Mouse (Mus musculus) kidney, embryonic 16.5 days (tissue): ENCODE results near the gene Gm13889. TPM values are rescaled to one million over a fixed set of nuclear protein-coding genes. Genes with fewer than 3 reads are reported as not detected.

Source experiments
- ATAC-seq: fragments of 200-750 bp; cut with Nextera tagmentation; 2 replicates; pipeline ENCODE4 v1.8.0; 2017; ENCODE audit warnings: moderate TSS enrichment; ENCODE audit not compliant: low FRiP score, low TSS enrichment
- H3K27ac ChIP-seq: fragments of 300-500 bp; sonication (generic); 2 replicates; pipeline ENCODE4 v1.5.1; 2014; ENCODE audit warnings: low read length
- H3K27me3 ChIP-seq: fragments of 300-500 bp; sonication (generic); 2 replicates; pipeline ENCODE4 v1.6.1; 2014; ENCODE audit warnings: low read length, control low read depth, mixed read lengths; ENCODE audit not compliant: insufficient read depth
- H3K36me3 ChIP-seq: fragments of 300-500 bp; sonication (generic); 2 replicates; pipeline ENCODE4 v1.6.1; 2014; ENCODE audit warnings: low read length, control low read depth, mixed read lengths; ENCODE audit not compliant: insufficient read depth
- H3K4me1 ChIP-seq: fragments of 300-500 bp; sonication (generic); 2 replicates; pipeline ENCODE4 v1.6.1; 2014; ENCODE audit warnings: low read length, control low read depth, mixed read lengths; ENCODE audit not compliant: insufficient read depth
- H3K4me2 ChIP-seq: fragments of 300-500 bp; sonication (generic); replicated peaks from 2 replicates; pipeline ENCODE4 v1.6.1; 2014; ENCODE audit warnings: low read depth, low read length
- H3K4me3 ChIP-seq: fragments of 300-500 bp; sonication (generic); 2 replicates; pipeline ENCODE4 v1.5.1; 2014; ENCODE audit warnings: mild to moderate bottlenecking, low read length
- H3K9ac ChIP-seq: fragments of 300-500 bp; sonication (generic); replicated peaks from 2 replicates; pipeline ENCODE4 v1.6.1; 2014; ENCODE audit warnings: low read length
- H3K9me3 ChIP-seq: fragments of 300-500 bp; sonication (generic); 2 replicates; pipeline ENCODE4 v1.6.1; 2016; ENCODE audit warnings: low read length, control low read depth
- WGBS: fragments of 180-500 bp; shearing (Covaris S2); extraction: QIAGEN DNeasy Blood & Tissue Kit; methylation state at CpG from one replicate; pipeline ENCODE4 v1.1.7; 2014; 5-methylcytosine and 5-hydroxymethylcytosine counted together
- polyA plus RNA-seq: library from polyadenylated mRNA; unstranded; fragments of >200 nt; fragmentation: Nextera tagmentation; extraction: Ambion mirVana; gene quantifications from 2 replicates; pipeline ENCODE4 v1.2.1, GENCODE M21; 2015

Gene Gm13889
- polyA plus RNA-seq, 1 experiment from 2014 or later = 9.5 TPM

GRCm38 (mm10) chr2:93982457-93983235 is 25.6 kb upstream of the Gm13889 start:
- Histone ChIP-seq H3K9ac (no peak overlapping the region), H3K27me3 (no peaks in the 10 kb centered on the region), H3K36me3 (peaks cover 29% of the 10 kb centered on the region), H3K4me3 (no peak overlapping the region), H3K4me2 (no peak overlapping the region), H3K9me3 (no peaks in the 10 kb centered on the region), H3K27ac (no peak overlapping the region), H3K4me1 (peaks cover 17% of the 10 kb centered on the region; the same call in 1 of the 2 replicates)
- WGBS = 56% methylated on average over 4 of the region's 4 CpGs
- no peak for ATAC-seq

- no peaks in the 10 kb centered on the region for H3K27me3 ChIP-seq
- H3K4me1 ChIP-seq = peaks cover 21% of the 10 kb centered on the region
- peaks cover 25% of the 10 kb centered on the region for H3K36me3 ChIP-seq
- ATAC-seq = no peak
- no peaks in the 10 kb centered on the region for H3K9me3 ChIP-seq
- H3K27ac ChIP-seq = no peak overlapping the region
- H3K9ac ChIP-seq = no peak overlapping the region
- no peak overlapping the region for H3K4me3 ChIP-seq
- 79% methylated on average over 7 of the region's 7 CpGs for WGBS
- no peak overlapping the region for H3K4me2 ChIP-seq
These were observed 22.5 kb upstream of the Gm13889 start for GRCm38 (mm10) chr2:93979249-93980120.

- Histone ChIP-seq H3K9ac (peak overlapping the region; percentile 66), H3K4me2 (peak overlapping the region; percentile 85), H3K27me3 (peaks cover 5% of the 10 kb centered on the region; the same call in 1 of the 2 replicates), H3K36me3 (peaks cover 17% of the 10 kb centered on the region), H3K4me1 (peaks cover 21% of the 10 kb centered on the region), H3K4me3 (peak overlapping the region; percentile 49), H3K27ac (peak overlapping the region; percentile 59), H3K9me3 (no peaks in the 10 kb centered on the region)
- peak; percentile 84 for ATAC-seq
- 2% methylated on average over 37 of the region's 37 CpGs for WGBS
These were observed 19.6 kb upstream of the Gm13889 start for GRCm38 (mm10) chr2:93976436-93977252.

DNA sequence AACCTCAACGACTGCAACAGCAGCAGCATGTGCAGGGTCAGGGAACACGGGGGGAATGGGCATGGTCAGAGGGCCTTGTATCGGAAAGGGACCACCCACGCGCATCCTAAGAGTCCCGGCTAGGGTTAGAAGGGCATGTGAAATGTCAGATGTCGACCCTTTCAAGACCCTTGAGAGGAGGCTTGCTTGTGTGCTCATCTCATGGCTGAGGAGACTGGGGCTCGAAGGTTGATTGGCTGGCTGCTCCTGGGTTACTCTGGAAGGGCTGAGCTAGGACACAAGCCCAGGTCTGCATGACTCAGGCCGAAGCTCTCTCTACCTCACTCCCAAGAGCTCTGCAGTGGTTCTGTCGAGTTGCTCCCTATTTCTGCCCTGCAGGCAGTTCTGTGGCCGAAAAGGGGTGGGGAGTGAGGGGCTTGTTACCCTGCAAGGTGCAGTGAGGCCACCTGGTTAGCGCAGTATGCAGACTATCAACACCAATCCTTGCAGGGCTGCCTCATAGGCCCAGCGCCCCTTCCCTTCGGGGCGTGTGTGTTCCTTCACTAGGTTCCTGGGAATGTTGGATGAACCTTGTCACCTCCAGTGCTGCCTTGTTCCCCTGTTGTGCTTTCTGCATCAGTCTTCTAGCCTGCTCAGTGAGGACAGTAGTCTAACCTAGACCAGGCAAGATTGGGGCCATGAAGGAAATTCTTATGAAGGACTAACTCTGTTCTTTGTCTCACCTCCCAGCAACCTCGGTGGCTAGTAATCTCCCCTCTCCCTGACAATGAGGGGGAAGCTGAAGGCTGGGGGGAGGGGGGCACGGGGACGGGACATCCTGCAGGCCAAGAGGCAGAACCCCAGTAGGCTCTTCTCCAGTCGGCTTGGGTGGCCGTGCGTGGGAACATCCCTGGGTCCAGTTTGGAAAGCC is 18.8 kb upstream of the Gm13889 start:
- peak; percentile 17 for ATAC-seq
- Histone ChIP-seq H3K36me3 (peaks cover 8% of the 10 kb centered on the region; the same call in 1 of the 2 replicates), H3K4me2 (peak overlapping the region; percentile 85), H3K4me3 (peak overlapping the region; percentile 49), H3K27me3 (peaks cover 5% of the 10 kb centered on the region; the same call in 1 of the 2 replicates), H3K4me1 (peaks cover 21% of the 10 kb centered on the region), H3K9ac (peak overlapping the region; percentile 66), H3K27ac (peak overlapping the region; percentile 59), H3K9me3 (no peaks in the 10 kb centered on the region)
- 19% methylated on average over 21 of the region's 21 CpGs for WGBS

- H3K9me3 ChIP-seq = no peaks in the 10 kb centered on the region
- H3K27ac ChIP-seq = no peak overlapping the region
- H3K4me2 ChIP-seq = no peak overlapping the region
- WGBS = 50% methylated on average over 7 of the region's 7 CpGs
- no peak for ATAC-seq
- H3K9ac ChIP-seq = no peak overlapping the region
- no peak overlapping the region for H3K4me3 ChIP-seq
- H3K36me3 ChIP-seq = 0 out of 2 replicates have a peak, but pooled peaks cover 3% of the 10 kb centered on the region
- H3K27me3 ChIP-seq = peaks cover 5% of the 10 kb centered on the region; the same call in 1 of the 2 replicates
- H3K4me1 ChIP-seq = peaks cover 21% of the 10 kb centered on the region
These were observed 18.0 kb upstream of the Gm13889 start for GRCm38 (mm10) chr2:93975041-93975440.

GRCm38 (mm10) chr2:93971647-93972046 is 14.6 kb upstream of the Gm13889 start:
- H3K4me1 ChIP-seq = peaks cover 10% of the 10 kb centered on the region
- H3K9ac ChIP-seq = no peak overlapping the region
- H3K27ac ChIP-seq = no peak overlapping the region
- no peak overlapping the region for H3K4me2 ChIP-seq
- no peak for ATAC-seq
- peaks cover 5% of the 10 kb centered on the region; the same call in 1 of the 2 replicates for H3K27me3 ChIP-seq
- H3K9me3 ChIP-seq = no peaks in the 10 kb centered on the region
- H3K4me3 ChIP-seq = no peak overlapping the region
- WGBS = 71% methylated on average over 3 of the region's 3 CpGs
- H3K36me3 ChIP-seq = no peaks in the 10 kb centered on the region

DNA sequence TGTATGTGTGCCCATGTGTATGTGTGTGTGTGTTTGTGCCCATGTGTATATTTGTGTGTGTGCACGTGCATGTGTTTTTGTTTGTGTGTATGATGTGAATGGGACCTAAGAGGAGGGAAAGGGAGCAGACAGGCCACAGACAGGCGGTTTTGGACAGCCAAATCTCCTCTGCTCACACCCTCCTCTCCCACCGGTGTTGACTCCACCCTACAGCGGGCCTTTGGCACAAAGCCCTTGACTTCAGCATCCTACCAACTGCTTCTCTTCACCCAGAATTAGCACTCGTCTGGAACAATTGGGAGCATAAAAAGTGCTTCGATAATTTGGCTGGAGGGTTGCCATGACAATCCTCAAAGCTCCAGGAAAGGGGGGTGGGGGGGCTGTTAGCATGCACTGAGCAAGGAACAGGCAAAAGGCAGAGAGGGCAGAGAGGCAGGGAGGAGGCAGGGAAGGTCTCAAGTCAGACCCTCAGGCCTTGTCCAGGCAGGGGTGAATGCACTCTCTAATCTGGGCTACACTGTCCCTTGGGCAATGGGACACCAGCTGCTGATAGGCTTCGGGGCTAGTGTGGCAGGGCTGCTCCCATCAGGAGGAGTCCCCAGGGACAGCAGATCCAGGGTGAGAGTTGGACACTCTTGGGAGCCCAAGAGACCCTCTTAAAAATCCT is 7.6 kb upstream of the Gm13889 start:
- no peak for ATAC-seq
- WGBS = 54% methylated on average over 7 of the region's 7 CpGs
- H3K9me3 ChIP-seq = no peaks in the 10 kb centered on the region

DNA sequence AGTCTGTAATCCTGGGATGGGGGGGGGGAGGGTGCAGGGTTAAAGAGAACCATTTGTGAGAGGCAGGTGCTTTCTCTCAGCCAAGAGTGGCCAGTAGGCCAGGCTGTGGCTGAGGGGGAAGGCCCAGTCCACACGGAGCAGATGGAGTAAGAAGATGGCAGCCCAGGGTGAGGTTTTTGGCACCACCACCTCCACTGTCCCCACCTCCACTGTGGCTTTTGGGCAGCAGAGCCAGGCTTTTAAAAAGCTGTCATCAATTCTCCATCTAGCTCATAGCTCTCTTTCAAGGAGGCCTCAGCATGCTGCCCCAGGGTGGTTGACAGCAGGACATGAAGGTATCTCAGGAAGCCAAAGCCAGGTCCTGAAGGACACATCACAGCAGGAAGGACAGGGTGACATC is 6.8 kb upstream of the Gm13889 start:
- H3K4me2 ChIP-seq = no peak overlapping the region
- no peaks in the 10 kb centered on the region for H3K36me3 ChIP-seq
- H3K4me1 ChIP-seq = no peaks in the 10 kb centered on the region
- H3K9me3 ChIP-seq = no peaks in the 10 kb centered on the region
- H3K27me3 ChIP-seq = no peaks in the 10 kb centered on the region
- 67% methylated on average over 1 of the region's 1 CpGs for WGBS
- no peak overlapping the region for H3K9ac ChIP-seq
- H3K4me3 ChIP-seq = no peak overlapping the region
- ATAC-seq = no peak
- no peak overlapping the region for H3K27ac ChIP-seq

More for the DNA sequence above, 7.6 kb upstream of the Gm13889 start:
- no peak overlapping the region for H3K27ac ChIP-seq
- H3K4me1 ChIP-seq = no peaks in the 10 kb centered on the region
- no peak overlapping the region for H3K4me2 ChIP-seq
- H3K27me3 ChIP-seq = no peaks in the 10 kb centered on the region
- H3K4me3 ChIP-seq = no peak overlapping the region
- no peaks in the 10 kb centered on the region for H3K36me3 ChIP-seq
- H3K9ac ChIP-seq = no peak overlapping the region
